Mouse (Mus musculus): ENCODE measurements around the gene Rars2.

GRCm38 (mm10) chr4:34702231-34702630 is 87.5 kb downstream of the Rars2 start:
- TF ChIP-seq CTCF (IDR thresholded peaks at IDR 0.05; ENCODE audit: low read depth) (no peak), EP300 (optimal IDR thresholded peaks at IDR 0.05) (no peak)
